Mouse (Mus musculus): ENCODE results near the gene Stra6. TPM values are rescaled to one million over a fixed set of nuclear protein-coding genes. Genes with fewer than 3 reads are reported as not detected.

The Stra6 gene
- total and polyA plus RNA-seq, 2 experiments from 2014 or later = 11.0 to 16.2 TPM

- no peaks in the 10 kb centered on the region for H3K9me3 ChIP-seq (ENCODE audit: low read length)
- no peak for TF ChIP-seq CTCF (IDR thresholded peaks at IDR 0.05; ENCODE audit: low read depth)
- H3K4me3 ChIP-seq (ENCODE audit: low read depth, low read length) = no peak overlapping the region
- 42% methylated on average over 4 of the region's 4 CpGs for WGBS
- DNase-seq = no peak
- no peak overlapping the region for H3K9ac ChIP-seq
- H3K4me2 ChIP-seq (ENCODE audit: low read depth) = no peak overlapping the region
- H3K27ac ChIP-seq (ENCODE audit: low read depth, low read length) = 0 out of 2 replicates have a peak overlapping the region, but pooled peaks have one; percentile 30
- H3K4me1 ChIP-seq (ENCODE audit: insufficient read depth) = peaks cover 13% of the 10 kb centered on the region; the same call in 1 of the 2 replicates
- ATAC-seq = no peak
- H3K27me3 ChIP-seq (ENCODE audit: insufficient read depth, low read length) = no peaks in the 10 kb centered on the region
- H3K36me3 ChIP-seq (ENCODE audit: insufficient read depth) = no peaks in the 10 kb centered on the region
Observed at GRCm38 (mm10) chr9:58177165-58177564, 113.6 kb downstream of the Stra6 start.

GRCm38 (mm10) chr9:58179390-58179789 is 115.8 kb downstream of the Stra6 start:
- no peaks in the 10 kb centered on the region for H3K9me3 ChIP-seq (ENCODE audit: low read length)
- H3K27me3 ChIP-seq (ENCODE audit: insufficient read depth, low read length) = no peaks in the 10 kb centered on the region
- no peak overlapping the region for H3K4me2 ChIP-seq (ENCODE audit: low read depth)
- H3K9ac ChIP-seq = no peak overlapping the region
- whole genome bisulfite sequencing = 88% methylated on average over 2 of the region's 2 CpGs
- no peak for TF ChIP-seq CTCF (IDR thresholded peaks at IDR 0.05; ENCODE audit: low read depth)
- no peaks in the 10 kb centered on the region for H3K36me3 ChIP-seq (ENCODE audit: insufficient read depth)
- no peak overlapping the region for H3K27ac ChIP-seq (ENCODE audit: low read depth, low read length)
- ATAC-seq (no peak), DNase-seq (no peak)
- H3K4me1 ChIP-seq (ENCODE audit: insufficient read depth) = peaks cover 14% of the 10 kb centered on the region; the same call in 1 of the 2 replicates
- H3K4me3 ChIP-seq (ENCODE audit: low read depth, low read length) = no peak overlapping the region

GRCm38 (mm10) chr9:58184456-58184855 is 120.9 kb downstream of the Stra6 start:
- Histone ChIP-seq H3K4me1 (ENCODE audit: insufficient read depth) (peaks cover 4% of the 10 kb centered on the region; the same call in 1 of the 2 replicates), H3K4me2 (ENCODE audit: low read depth) (no peak overlapping the region), H3K9me3 (ENCODE audit: low read length) (no peaks in the 10 kb centered on the region), H3K9ac (no peak overlapping the region), H3K36me3 (ENCODE audit: insufficient read depth) (no peaks in the 10 kb centered on the region), H3K27ac (ENCODE audit: low read depth, low read length) (no peak overlapping the region), H3K27me3 (ENCODE audit: insufficient read depth, low read length) (no peaks in the 10 kb centered on the region), H3K4me3 (ENCODE audit: low read depth, low read length) (no peak overlapping the region)
- no peak for TF ChIP-seq CTCF (IDR thresholded peaks at IDR 0.05; ENCODE audit: low read depth)
- peak; percentile 27 for DNase-seq
- 48% methylated on average over 6 of the region's 6 CpGs for WGBS
- no peak for ATAC-seq

- H3K36me3 ChIP-seq (ENCODE audit: insufficient read depth) = peaks cover 2% of the 10 kb centered on the region; the same call in 1 of the 2 replicates
- ATAC-seq (no peak), DNase-seq (peak; percentile 25)
- no peaks in the 10 kb centered on the region for H3K9me3 ChIP-seq (ENCODE audit: low read length)
- 0 out of 2 replicates have a peak overlapping the region, but pooled peaks have one; percentile 4 for H3K27ac ChIP-seq (ENCODE audit: low read depth, low read length)
- peak overlapping the region; percentile 65; the same call in 1 of the 2 replicates for H3K4me2 ChIP-seq (ENCODE audit: low read depth)
- no peak overlapping the region; the same call in 1 of the 2 replicates for H3K9ac ChIP-seq
- H3K27me3 ChIP-seq (ENCODE audit: insufficient read depth, low read length) = no peaks in the 10 kb centered on the region; the same call in 1 of the 2 replicates
- no peak overlapping the region for H3K4me3 ChIP-seq (ENCODE audit: low read depth, low read length)
- TF ChIP-seq CTCF (IDR thresholded peaks at IDR 0.05; ENCODE audit: low read depth) = no peak
- H3K4me1 ChIP-seq (ENCODE audit: insufficient read depth) = peaks cover 9% of the 10 kb centered on the region; the same call in 1 of the 2 replicates
- WGBS = 58% methylated on average over 9 of the region's 9 CpGs
Observed at GRCm38 (mm10) chr9:58194222-58194621, 130.6 kb downstream of the Stra6 start.

GRCm38 (mm10) chr9:58195671-58196070 is 132.1 kb downstream of the Stra6 start:
- Histone ChIP-seq H3K9me3 (ENCODE audit: low read length) (no peaks in the 10 kb centered on the region), H3K4me3 (ENCODE audit: low read depth, low read length) (peak overlapping the region; percentile 52), H3K4me1 (ENCODE audit: insufficient read depth) (peaks cover 9% of the 10 kb centered on the region; the same call in 1 of the 2 replicates), H3K4me2 (ENCODE audit: low read depth) (peak overlapping the region; percentile 65), H3K27ac (ENCODE audit: low read depth, low read length) (peak overlapping the region; percentile 95), H3K27me3 (ENCODE audit: insufficient read depth, low read length) (no peaks in the 10 kb centered on the region; the same call in 1 of the 2 replicates), H3K36me3 (ENCODE audit: insufficient read depth) (peaks cover 2% of the 10 kb centered on the region; the same call in 1 of the 2 replicates), H3K9ac (peak overlapping the region; percentile 68)
- no peak for ATAC-seq
- 0% methylated on average over 1 of the region's 1 CpGs for WGBS
- DNase-seq = peak; percentile 50
- no peak for TF ChIP-seq CTCF (IDR thresholded peaks at IDR 0.05; ENCODE audit: low read depth)

- Histone ChIP-seq H3K9me3 (ENCODE audit: low read length) (no peaks in the 10 kb centered on the region), H3K27ac (ENCODE audit: low read depth, low read length) (peak overlapping the region; percentile 95), H3K27me3 (ENCODE audit: insufficient read depth, low read length) (no peaks in the 10 kb centered on the region; the same call in 1 of the 2 replicates), H3K4me1 (ENCODE audit: insufficient read depth) (peaks cover 9% of the 10 kb centered on the region; the same call in 1 of the 2 replicates), H3K36me3 (ENCODE audit: insufficient read depth) (peaks cover 2% of the 10 kb centered on the region; the same call in 1 of the 2 replicates), H3K4me3 (ENCODE audit: low read depth, low read length) (peak overlapping the region; percentile 52), H3K4me2 (ENCODE audit: low read depth) (peak overlapping the region; percentile 65), H3K9ac (peak overlapping the region; percentile 68)
- TF ChIP-seq CTCF (IDR thresholded peaks at IDR 0.05; ENCODE audit: low read depth) = no peak
- ATAC-seq (no peak), DNase-seq (no peak)
- 7% methylated on average over 14 of the region's 14 CpGs for WGBS
Observed at GRCm38 (mm10) chr9:58196141-58196540, 132.6 kb downstream of the Stra6 start.

Data from forebrain, postnatal 0 days (tissue).